Mouse (Mus musculus): Measurements from ENCODE around the gene Prmt3. TPM values are rescaled to one million over a fixed set of nuclear protein-coding genes. Genes with fewer than 3 reads are reported as not detected.

The Prmt3 gene
- polyA plus RNA-seq, 1 experiment from 2014 or later: 55.0 TPM

DNA sequence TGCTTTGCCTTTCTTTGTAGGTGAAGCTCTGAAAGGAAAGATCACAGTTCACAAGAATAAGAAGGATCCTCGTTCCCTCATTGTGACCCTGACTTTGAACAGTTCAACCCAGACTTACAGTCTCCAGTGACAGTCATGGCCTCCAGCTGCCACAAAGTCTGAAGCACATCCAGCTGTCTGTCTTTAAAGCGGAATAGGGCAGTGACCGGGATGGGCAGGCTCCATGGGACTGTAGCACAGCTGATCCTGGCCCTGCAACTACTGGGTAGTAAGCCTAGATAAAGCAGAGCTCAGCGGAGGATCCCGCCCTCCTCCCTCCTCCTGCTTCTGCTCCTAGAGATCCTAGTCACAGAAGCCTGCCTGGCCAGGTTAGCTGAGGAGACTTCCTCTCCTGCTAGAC lies 79.2 kb downstream of the Prmt3 start:
- DNase-seq (ENCODE audit: low spot score) (no peak), ATAC-seq (ENCODE audit: insufficient read depth, low FRiP score, low TSS enrichment) (no peak)
- Histone ChIP-seq H3K36me3 (ENCODE audit: control insufficient read depth, insufficient read depth, low read length) (peaks cover 2% of the 10 kb centered on the region), H3K4me2 (ENCODE audit: low read depth) (no peak overlapping the region), H3K9me3 (ENCODE audit: control insufficient read depth, low read length) (no peaks in the 10 kb centered on the region), H3K27me3 (ENCODE audit: control insufficient read depth, insufficient read depth, low read length) (no peaks in the 10 kb centered on the region), H3K4me1 (ENCODE audit: control insufficient read depth, insufficient read depth, low read length) (no peaks in the 10 kb centered on the region), H3K4me3 (ENCODE audit: low read depth, low read length) (no peak overlapping the region), H3K27ac (ENCODE audit: low read depth, low read length) (no peak overlapping the region), H3K9ac (ENCODE audit: low read length) (no peak overlapping the region)
- WGBS: 89% methylated on average over 5 of the region's 5 CpGs

DNA sequence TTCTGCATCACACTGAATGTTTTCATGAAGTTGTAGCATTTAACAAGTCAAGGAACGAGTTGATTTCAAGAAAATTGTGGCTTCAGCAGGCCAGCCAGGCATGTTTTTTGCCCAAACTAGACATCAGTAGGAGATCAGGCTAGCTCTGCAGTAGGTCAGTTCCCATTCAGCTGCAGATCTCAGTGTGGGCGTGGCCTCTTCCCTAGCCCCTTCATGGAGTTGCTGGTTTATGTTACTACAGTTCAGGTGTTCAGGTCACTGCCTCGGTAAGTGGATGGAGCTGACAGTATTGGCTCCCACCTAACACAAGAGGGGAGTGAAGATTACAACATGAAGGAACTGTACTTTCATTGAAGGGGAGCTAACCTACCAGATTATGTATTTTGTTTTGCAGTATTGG lies 80.1 kb downstream of the Prmt3 start:
- no peak overlapping the region for H3K9ac ChIP-seq (ENCODE audit: low read length)
- peaks cover 2% of the 10 kb centered on the region for H3K36me3 ChIP-seq (ENCODE audit: control insufficient read depth, insufficient read depth, low read length)
- DNase-seq (ENCODE audit: low spot score): no peak
- WGBS: 81% methylated on average over 3 of the region's 3 CpGs
- H3K4me1 ChIP-seq (ENCODE audit: control insufficient read depth, insufficient read depth, low read length): no peaks in the 10 kb centered on the region
- H3K27ac ChIP-seq (ENCODE audit: low read depth, low read length): no peak overlapping the region
- no peaks in the 10 kb centered on the region for H3K9me3 ChIP-seq (ENCODE audit: control insufficient read depth, low read length)
- ATAC-seq (ENCODE audit: insufficient read depth, low FRiP score, low TSS enrichment): no peak
- no peak overlapping the region for H3K4me2 ChIP-seq (ENCODE audit: low read depth)
- H3K27me3 ChIP-seq (ENCODE audit: control insufficient read depth, insufficient read depth, low read length): no peaks in the 10 kb centered on the region
- no peak overlapping the region for H3K4me3 ChIP-seq (ENCODE audit: low read depth, low read length)

DNA sequence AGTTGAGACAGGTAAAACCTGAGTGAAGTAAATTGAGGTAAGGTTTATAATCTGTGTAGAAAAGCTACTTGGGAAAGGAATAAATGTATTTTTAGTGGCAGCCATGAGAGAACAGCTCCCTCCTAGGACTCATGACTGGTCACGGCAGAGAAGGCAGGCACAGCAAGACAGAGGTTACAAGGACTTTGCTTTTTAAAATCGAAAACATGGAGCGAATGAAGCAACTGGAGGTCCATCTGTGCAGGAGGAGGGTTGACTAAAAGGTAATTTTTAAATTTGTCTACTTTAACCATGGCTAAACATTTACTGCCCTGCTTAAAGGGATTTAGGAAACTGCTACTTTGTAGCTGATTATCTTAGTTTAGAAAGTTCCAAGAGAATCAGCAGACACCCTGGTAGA lies 81.7 kb downstream of the Prmt3 start:
- ATAC-seq (ENCODE audit: insufficient read depth, low FRiP score, low TSS enrichment) (no peak), DNase-seq (ENCODE audit: low spot score) (no peak)
- H3K4me3 ChIP-seq (ENCODE audit: low read depth, low read length): no peak overlapping the region
- no peaks in the 10 kb centered on the region for H3K9me3 ChIP-seq (ENCODE audit: control insufficient read depth, low read length)
- H3K27ac ChIP-seq (ENCODE audit: low read depth, low read length): no peak overlapping the region
- H3K4me2 ChIP-seq (ENCODE audit: low read depth): no peak overlapping the region
- 95% methylated on average over 3 of the region's 3 CpGs for WGBS
- no peaks in the 10 kb centered on the region for H3K4me1 ChIP-seq (ENCODE audit: control insufficient read depth, insufficient read depth, low read length)
- no peaks in the 10 kb centered on the region for H3K27me3 ChIP-seq (ENCODE audit: control insufficient read depth, insufficient read depth, low read length)
- no peak overlapping the region for H3K9ac ChIP-seq (ENCODE audit: low read length)
- peaks cover 2% of the 10 kb centered on the region for H3K36me3 ChIP-seq (ENCODE audit: control insufficient read depth, insufficient read depth, low read length)

DNA sequence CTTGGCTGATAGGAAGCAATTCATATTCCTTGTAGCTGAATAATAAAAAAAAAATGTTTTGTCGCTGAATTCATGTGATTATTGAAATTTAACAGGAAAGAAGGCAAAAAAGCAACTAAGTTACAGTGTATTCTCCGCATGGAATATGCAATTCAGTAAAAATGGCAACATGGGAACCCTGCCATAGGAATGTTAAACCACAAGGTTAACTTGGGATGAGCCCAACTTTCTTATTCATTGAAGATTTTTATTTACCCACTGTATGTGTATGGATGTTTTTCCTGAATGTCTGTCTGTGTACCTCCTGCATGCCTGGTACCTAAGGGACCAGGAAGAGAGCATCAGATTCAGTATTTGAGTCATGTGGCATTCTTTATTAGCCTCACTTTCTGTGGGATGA lies 83.0 kb downstream of the Prmt3 start:
- Histone ChIP-seq H3K9me3 (ENCODE audit: control insufficient read depth, low read length) (no peaks in the 10 kb centered on the region), H3K27me3 (ENCODE audit: control insufficient read depth, insufficient read depth, low read length) (no peaks in the 10 kb centered on the region), H3K27ac (ENCODE audit: low read depth, low read length) (no peak overlapping the region), H3K36me3 (ENCODE audit: control insufficient read depth, insufficient read depth, low read length) (peaks cover 2% of the 10 kb centered on the region), H3K4me3 (ENCODE audit: low read depth, low read length) (no peak overlapping the region), H3K4me2 (ENCODE audit: low read depth) (no peak overlapping the region), H3K9ac (ENCODE audit: low read length) (no peak overlapping the region), H3K4me1 (ENCODE audit: control insufficient read depth, insufficient read depth, low read length) (no peaks in the 10 kb centered on the region)
- WGBS: 94% methylated on average over 2 of the region's 2 CpGs
- ATAC-seq (ENCODE audit: insufficient read depth, low FRiP score, low TSS enrichment) (no peak), DNase-seq (ENCODE audit: low spot score) (no peak)

DNA sequence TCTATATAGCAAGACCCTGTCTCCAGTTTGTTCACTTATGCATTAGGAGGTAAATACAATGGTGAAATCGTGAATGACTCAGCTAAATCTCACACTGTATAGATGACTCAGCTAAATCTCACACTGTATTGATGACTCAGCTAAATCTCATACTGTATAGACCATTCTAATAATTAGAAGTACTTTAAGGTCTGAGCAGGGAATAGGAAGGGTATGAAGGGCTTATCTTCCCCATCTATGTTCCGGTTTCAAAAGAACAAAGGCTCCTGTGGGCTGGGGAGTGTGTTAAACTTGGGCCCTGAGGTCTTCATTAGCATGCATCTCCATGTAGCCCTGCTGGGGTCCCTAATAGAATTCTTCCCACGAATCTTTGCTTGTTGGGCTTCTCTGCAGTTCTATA lies 85.6 kb downstream of the Prmt3 start:
- no peaks in the 10 kb centered on the region for H3K9me3 ChIP-seq (ENCODE audit: control insufficient read depth, low read length)
- WGBS: 71% methylated on average over 3 of the region's 3 CpGs
- no peak for DNase-seq (ENCODE audit: low spot score)
- no peaks in the 10 kb centered on the region for H3K36me3 ChIP-seq (ENCODE audit: control insufficient read depth, insufficient read depth, low read length)
- no peak overlapping the region for H3K4me2 ChIP-seq (ENCODE audit: low read depth)
- no peak for ATAC-seq (ENCODE audit: insufficient read depth, low FRiP score, low TSS enrichment)
- H3K4me1 ChIP-seq (ENCODE audit: control insufficient read depth, insufficient read depth, low read length): no peaks in the 10 kb centered on the region
- H3K4me3 ChIP-seq (ENCODE audit: low read depth, low read length): no peak overlapping the region
- H3K27me3 ChIP-seq (ENCODE audit: control insufficient read depth, insufficient read depth, low read length): no peaks in the 10 kb centered on the region
- no peak overlapping the region for H3K27ac ChIP-seq (ENCODE audit: low read depth, low read length)
- H3K9ac ChIP-seq (ENCODE audit: low read length): no peak overlapping the region

DNA sequence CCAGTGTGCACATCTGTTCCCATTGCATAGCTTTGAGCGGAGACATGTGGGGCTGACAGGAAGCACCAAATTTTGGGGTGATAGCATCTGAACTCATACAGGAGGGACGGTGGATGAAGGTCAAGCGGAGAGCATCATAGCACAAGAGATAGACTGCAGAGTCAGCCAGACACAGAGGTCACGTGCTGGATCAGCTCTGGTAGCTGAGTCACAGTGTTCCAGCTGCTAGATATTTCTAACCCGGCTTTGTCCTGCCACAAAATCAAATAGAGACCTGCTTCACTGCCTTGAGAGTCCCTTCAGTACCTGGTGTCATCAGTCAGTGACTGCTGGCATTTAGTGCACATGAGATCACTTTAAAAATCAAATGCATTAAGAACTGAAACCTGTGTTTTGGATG lies 91.5 kb downstream of the Prmt3 start:
- Histone ChIP-seq H3K36me3 (ENCODE audit: control insufficient read depth, insufficient read depth, low read length) (no peaks in the 10 kb centered on the region), H3K4me3 (ENCODE audit: low read depth, low read length) (no peak overlapping the region), H3K9me3 (ENCODE audit: control insufficient read depth, low read length) (no peaks in the 10 kb centered on the region), H3K4me1 (ENCODE audit: control insufficient read depth, insufficient read depth, low read length) (no peaks in the 10 kb centered on the region), H3K4me2 (ENCODE audit: low read depth) (no peak overlapping the region), H3K27me3 (ENCODE audit: control insufficient read depth, insufficient read depth, low read length) (no peaks in the 10 kb centered on the region), H3K9ac (ENCODE audit: low read length) (no peak overlapping the region), H3K27ac (ENCODE audit: low read depth, low read length) (no peak overlapping the region)
- DNase-seq (ENCODE audit: low spot score): no peak
- WGBS: 81% methylated on average over 5 of the region's 5 CpGs
- ATAC-seq (ENCODE audit: insufficient read depth, low FRiP score, low TSS enrichment): no peak

DNA sequence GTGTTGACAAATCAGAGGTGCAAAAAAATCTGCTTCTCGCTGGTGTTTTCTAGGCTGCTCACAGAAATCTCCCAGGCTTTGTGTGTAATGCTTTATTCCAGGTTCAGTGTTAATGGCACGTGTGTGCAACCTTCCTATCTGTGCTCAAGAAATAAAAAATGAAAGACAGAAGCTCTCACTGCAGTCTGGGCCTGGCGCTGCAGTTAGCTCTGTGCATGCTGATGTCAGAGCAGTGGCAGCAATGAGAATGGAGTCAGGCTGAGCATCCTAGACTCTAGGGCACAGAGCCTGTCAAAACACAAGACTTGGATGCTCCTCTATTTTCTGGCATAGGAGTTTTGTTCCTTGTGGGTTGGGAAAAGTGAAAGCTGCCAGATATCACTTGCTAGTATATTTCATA lies 92.1 kb downstream of the Prmt3 start:
- Histone ChIP-seq H3K4me2 (ENCODE audit: low read depth) (no peak overlapping the region), H3K4me3 (ENCODE audit: low read depth, low read length) (no peak overlapping the region), H3K9ac (ENCODE audit: low read length) (no peak overlapping the region), H3K27ac (ENCODE audit: low read depth, low read length) (no peak overlapping the region), H3K36me3 (ENCODE audit: control insufficient read depth, insufficient read depth, low read length) (no peaks in the 10 kb centered on the region), H3K4me1 (ENCODE audit: control insufficient read depth, insufficient read depth, low read length) (no peaks in the 10 kb centered on the region), H3K27me3 (ENCODE audit: control insufficient read depth, insufficient read depth, low read length) (no peaks in the 10 kb centered on the region), H3K9me3 (ENCODE audit: control insufficient read depth, low read length) (no peaks in the 10 kb centered on the region)
- ATAC-seq (ENCODE audit: insufficient read depth, low FRiP score, low TSS enrichment) (no peak), DNase-seq (ENCODE audit: low spot score) (no peak)
- WGBS: 72% methylated on average over 3 of the region's 3 CpGs

DNA sequence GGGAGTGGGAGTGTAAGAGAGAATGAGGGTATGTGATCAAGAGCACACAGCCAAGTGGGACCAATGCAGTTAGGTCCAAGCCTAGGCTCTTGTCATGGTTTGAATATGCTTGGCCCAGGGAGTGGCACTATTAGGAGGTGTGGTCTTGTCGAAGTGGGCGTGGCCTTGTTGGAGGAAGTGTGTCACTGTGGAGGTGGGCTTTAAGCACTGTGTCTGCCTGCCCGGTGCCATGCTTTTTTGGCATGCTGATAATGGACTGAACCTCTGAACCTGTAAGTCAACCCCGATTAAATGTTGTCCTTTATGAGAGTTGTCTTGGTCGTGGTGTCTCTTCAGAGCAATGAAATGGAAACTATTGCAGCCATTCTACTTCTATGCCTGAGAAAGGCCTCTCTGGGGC lies 99.2 kb downstream of the Prmt3 start:
- no peak overlapping the region for H3K4me2 ChIP-seq (ENCODE audit: low read depth)
- WGBS: 88% methylated on average over 5 of the region's 5 CpGs
- no peaks in the 10 kb centered on the region for H3K9me3 ChIP-seq (ENCODE audit: control insufficient read depth, low read length)
- H3K4me3 ChIP-seq (ENCODE audit: low read depth, low read length): no peak overlapping the region
- H3K36me3 ChIP-seq (ENCODE audit: control insufficient read depth, insufficient read depth, low read length): no peaks in the 10 kb centered on the region
- no peaks in the 10 kb centered on the region for H3K4me1 ChIP-seq (ENCODE audit: control insufficient read depth, insufficient read depth, low read length)
- DNase-seq (ENCODE audit: low spot score) (no peak), ATAC-seq (ENCODE audit: insufficient read depth, low FRiP score, low TSS enrichment) (no peak)
- H3K9ac ChIP-seq (ENCODE audit: low read length): no peak overlapping the region
- H3K27me3 ChIP-seq (ENCODE audit: control insufficient read depth, insufficient read depth, low read length): no peaks in the 10 kb centered on the region
- H3K27ac ChIP-seq (ENCODE audit: low read depth, low read length): no peak overlapping the region

DNA sequence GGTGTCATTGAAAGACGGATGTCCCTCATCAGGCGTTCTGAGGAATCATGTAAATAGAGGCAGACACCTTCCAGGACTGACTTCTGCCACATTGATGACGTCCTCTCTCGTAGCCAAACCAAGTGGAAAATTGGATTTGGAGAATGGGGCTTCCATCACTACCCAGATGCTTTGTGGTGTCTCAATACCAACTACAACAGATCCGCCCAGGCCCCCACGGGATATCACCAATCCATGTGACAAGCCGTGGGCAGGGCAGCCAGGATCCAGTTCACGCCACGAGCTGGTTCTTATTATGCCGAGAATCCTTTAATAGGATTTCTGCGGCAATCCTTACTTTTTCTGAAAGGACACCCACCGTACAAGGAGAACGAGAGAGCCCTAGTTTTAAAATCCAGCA lies 100.9 kb downstream of the Prmt3 start:
- DNase-seq (ENCODE audit: low spot score) (no peak), ATAC-seq (ENCODE audit: insufficient read depth, low FRiP score, low TSS enrichment) (no peak)
- H3K27ac ChIP-seq (ENCODE audit: low read depth, low read length): no peak overlapping the region
- H3K4me1 ChIP-seq (ENCODE audit: control insufficient read depth, insufficient read depth, low read length): no peaks in the 10 kb centered on the region
- no peak overlapping the region for H3K4me3 ChIP-seq (ENCODE audit: low read depth, low read length)
- no peaks in the 10 kb centered on the region for H3K27me3 ChIP-seq (ENCODE audit: control insufficient read depth, insufficient read depth, low read length)
- 84% methylated on average over 13 of the region's 13 CpGs for WGBS
- no peaks in the 10 kb centered on the region for H3K36me3 ChIP-seq (ENCODE audit: control insufficient read depth, insufficient read depth, low read length)
- H3K9me3 ChIP-seq (ENCODE audit: control insufficient read depth, low read length): no peaks in the 10 kb centered on the region
- H3K4me2 ChIP-seq (ENCODE audit: low read depth): no peak overlapping the region
- no peak overlapping the region for H3K9ac ChIP-seq (ENCODE audit: low read length)
